Mouse (Mus musculus) retina, postnatal 1 day (tissue): Measurements from ENCODE around the gene Wrb.

Source experiments
- DNase-seq: peaks from one replicate; pipeline ENCODE4 v3.0.0-alpha.2; 2012

The Wrb gene

DNA sequence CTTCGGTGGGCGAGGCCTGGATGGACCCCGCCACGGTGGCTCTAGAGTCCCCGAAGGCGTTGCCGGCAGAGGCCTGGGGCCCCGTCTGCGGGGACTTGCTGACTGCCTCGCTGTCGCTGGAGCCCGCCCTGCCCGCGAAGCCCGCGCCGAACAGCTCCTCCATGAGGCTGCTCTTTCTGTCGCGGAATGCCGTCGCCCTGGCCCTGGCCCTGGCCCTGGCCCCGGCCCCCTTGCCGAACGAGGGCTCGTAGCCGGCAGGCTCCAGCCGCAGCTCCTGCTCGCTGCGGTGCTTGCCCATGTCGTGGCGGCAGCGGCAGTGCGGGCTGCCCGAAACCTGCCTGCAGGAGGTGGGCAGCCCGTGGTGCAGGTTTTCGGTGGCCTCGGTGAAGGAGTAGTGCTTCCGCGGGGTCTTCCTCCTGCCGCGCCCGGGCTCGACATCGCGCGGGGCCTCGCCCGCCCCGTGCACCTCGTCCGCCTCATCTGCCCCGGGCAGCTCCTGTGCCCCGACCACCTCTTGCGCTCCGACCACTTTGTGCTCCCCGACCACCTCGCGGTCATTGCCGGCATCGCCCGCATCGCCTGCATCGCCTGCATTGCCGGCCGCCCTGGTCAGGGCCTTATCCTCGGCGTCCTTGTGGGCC, 14.0 kb downstream of the Wrb start:
- peak; percentile 83 for DNase-seq

DNA sequence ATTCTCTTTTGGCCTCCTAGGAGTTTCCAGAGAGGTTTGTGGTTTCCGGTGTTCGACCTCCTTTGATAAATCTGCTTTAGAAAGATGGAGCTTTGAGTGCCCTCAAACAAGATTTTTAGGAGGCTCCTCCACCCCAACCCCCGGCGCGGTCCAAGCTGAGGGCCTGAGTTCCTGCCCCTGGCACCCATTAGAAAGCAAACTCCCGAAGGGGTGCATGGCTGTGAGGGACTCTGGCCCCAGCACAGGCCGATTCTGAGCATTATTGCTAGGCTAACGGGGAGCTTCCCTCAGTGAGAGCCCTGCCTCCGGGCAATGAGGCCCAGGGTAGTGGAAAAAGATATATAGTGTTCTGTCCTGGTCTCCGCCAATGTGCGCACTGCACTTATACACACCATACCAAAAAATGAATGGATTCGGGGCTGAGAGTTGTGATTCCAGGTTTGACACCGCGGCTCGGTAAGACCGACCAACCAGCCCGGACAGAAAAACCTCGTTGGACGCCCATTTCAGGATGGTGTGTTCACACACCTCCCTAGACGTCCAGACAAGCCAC, 14.7 kb downstream of the Wrb start:
- DNase-seq, result no peak

DNA sequence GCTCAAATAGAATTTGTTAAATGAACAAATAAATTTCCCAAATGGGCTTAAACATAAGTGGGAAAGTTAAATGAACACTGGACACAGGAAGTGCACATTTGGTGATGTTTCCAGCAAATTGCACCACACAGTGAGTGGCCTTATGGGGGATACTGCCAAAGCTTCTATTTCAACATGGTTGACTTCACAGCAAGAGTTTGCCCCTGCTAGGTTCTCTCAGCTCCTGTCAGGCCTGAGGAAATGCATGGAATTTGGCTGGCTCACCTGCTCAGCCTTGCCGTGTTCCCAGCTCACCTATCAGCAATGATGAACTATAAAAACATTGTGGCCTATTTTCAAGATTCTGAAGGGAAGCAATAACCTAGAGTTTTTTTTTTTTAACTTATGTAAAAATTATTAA, 15.7 kb downstream of the Wrb start:
- no peak for DNase-seq

DNA sequence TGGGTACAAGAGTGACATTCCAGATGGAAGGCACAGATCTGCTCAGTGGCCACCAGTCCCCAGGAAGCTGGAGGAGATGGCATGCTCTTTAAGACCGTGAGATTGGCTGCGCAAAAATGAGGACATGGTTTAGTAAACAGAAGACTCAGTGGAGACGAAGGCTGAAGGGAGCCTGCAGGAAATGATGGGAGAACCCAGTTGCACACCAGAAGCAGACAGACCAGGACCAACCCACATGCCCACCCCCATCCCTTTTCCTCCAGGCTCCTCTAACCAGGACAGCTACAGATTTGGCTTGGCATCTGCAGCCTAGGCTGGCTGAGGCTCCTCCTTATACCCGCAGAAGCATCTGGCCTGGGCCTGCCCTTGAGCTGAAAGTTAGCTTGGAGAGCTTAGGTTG, 16.1 kb downstream of the Wrb start:
- DNase-seq, result no peak

DNA sequence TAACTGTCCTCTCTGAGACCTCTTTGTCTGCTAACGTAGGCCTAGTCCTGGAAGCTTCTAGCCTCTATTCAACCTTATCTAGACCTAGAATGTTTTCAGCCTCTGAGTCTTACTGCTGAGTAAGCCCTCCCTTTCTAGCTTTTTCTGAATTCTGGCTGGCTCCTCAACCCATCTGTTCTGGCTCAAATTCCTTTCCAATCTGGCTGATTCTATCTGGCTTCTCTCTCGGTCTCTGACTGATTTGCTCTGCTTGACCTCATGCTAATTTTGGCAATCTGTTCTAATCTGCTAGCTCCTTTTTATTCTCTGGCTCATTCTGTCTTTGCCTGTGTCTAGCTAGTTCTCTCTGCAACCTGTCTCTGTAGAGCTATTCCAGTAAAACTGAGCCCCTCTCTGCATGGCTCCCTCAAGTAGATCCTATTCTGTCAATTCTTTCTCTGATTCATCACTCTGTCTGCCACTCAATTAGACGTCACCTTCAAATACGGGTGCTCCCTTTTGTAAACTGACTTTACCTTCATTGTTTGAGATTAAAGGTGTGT, 20.6 kb downstream of the Wrb start:
- no peak for DNase-seq

DNA sequence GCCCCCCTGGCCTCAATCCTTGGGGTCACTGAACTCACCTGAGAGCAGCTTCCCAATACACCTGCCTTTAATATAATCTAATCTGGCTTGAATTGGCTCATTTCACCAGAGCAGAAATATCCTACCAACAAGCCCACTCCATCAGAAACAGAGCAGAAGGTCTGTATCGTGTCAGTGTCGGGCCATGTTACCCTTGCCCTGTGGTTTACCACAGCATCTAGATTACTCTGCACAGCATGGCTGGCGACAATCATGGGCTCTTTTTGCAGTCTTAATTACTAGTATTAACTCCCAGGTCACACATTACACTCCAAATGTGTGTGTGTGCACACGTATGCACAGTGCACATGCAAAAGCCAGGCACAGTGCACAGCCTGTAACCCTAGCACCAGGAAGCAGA, 23.6 kb downstream of the Wrb start:
- no peak for DNase-seq

DNA sequence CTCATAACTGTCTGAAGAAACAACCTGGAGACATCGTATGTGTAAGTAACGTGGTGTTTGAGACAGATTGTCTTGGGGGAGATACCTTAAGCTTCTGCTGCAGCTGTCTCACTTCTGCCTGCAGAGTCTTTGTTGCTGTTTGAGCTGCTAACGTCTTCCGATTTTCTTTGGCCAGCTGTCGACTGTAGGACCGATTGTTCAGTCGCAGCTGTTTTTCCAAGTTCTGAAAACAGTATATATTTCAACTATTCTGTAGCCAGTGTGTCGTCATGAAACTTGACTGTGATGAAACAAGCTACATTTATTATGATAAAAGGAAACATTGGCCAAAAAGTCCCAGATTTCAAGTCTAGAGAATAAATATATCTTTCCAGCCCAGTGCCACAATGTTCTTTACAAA, 28.4 kb downstream of the Wrb start:
- no peak for DNase-seq

DNA sequence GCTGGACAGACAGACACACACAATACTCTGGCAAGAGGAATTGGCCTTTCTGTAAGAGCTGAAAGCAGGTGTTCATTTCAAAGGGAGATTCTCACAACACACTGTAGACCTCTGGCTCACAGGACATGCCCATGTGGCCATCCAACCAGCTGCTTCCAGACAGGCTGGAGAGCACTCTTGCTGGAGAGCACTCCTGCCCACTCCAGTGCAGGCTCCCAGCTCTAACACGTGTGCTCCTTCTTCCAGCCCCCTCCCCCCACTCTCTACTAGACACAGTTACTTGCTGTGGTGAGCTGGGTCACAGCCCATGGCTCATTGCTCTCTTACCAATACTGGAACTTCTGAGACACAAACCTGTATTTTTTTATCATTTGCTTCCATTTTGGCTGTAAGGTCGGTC, 30.2 kb downstream of the Wrb start:
- DNase-seq, result no peak

DNA sequence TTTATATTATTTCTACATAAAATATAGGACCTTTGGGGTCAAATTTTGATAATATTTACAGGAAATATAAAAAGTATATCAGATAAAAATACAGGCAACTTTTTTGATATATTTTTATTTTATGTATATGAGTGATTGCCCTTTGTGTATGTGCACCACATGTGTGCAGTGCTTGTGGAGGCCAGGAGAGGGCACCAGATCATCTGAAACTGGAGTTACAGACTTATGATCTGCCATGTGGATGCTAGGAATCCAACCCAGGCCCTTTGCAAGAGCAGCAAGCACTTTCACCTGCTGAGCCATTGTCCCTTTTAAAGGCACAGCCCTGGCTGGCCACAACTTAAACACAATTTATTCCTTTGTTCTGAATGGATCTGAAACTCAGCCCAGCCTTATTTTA, 33.9 kb downstream of the Wrb start:
- DNase-seq, result no peak

DNA sequence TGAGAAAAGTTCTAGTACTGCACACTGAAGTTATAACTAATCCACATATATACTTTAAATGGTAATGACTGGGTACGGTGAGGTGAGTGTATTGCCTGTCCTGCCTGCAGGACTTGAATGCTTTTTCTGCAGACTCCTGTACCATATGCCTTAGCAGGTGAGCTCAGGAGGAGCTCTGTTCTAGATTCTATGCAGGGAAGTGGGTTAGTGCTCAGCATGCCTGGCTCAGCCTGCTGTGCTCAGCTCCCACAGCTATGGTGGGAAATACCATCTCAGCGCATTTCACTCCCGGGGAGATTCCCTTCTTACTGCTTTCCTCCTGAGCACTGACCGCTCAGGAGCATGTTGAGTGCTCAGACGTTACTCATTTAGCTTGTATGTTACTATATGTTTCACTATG, 42.4 kb downstream of the Wrb start:
- DNase-seq, result no peak

DNA sequence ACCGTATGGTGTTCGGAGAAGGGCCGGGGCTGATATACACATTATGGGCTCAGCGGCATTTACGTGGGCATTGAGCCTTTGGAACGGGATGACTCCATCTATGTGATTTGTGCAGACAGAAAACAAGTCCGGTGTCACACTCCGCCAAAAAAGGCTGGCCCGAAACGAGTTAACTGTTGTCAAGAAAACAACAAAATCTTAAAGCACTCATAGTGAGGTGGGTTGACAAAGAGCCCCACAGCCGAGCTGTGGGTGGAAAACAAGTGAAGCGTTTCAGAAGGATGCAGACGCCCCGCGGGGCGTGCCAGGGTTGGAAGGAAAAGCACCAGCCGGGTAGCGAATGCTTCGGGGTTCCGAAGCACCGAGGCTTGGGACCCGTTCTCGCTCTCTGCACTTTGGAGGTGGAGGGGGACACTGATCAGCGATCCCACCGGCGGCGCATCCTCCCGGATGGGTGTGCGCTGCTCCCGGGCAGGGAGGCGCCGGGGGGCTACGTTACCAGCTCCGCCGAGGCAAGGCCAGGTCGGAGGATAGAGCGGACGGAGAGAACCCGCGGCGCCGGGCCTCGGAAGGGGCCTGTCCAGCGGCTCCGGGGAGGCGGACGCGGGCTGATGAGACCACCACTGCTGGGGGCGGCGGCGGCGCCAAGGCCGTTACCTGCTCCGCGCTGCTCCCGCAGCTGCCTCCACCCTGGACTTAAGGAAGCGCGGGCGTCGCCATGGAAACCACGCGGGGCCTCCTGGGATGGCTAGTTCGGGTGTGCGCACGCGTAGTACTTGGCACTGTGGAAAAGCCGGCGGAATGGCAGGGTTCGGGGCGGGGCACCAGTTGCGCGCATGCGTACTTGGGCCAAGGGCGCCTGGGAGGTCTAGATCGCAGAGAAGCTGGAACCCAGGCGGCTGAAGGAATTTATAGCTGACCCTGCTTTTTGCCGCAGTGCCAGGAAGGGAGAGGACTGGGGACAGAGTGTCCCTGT, 46.6 kb downstream of the Wrb start, which contains the start of gene Lca5l:
Lca5l (minus strand) TSS at position 741 of the 976 bp plus-strand sequence.
- DNase-seq, result peak; percentile 99

DNA sequence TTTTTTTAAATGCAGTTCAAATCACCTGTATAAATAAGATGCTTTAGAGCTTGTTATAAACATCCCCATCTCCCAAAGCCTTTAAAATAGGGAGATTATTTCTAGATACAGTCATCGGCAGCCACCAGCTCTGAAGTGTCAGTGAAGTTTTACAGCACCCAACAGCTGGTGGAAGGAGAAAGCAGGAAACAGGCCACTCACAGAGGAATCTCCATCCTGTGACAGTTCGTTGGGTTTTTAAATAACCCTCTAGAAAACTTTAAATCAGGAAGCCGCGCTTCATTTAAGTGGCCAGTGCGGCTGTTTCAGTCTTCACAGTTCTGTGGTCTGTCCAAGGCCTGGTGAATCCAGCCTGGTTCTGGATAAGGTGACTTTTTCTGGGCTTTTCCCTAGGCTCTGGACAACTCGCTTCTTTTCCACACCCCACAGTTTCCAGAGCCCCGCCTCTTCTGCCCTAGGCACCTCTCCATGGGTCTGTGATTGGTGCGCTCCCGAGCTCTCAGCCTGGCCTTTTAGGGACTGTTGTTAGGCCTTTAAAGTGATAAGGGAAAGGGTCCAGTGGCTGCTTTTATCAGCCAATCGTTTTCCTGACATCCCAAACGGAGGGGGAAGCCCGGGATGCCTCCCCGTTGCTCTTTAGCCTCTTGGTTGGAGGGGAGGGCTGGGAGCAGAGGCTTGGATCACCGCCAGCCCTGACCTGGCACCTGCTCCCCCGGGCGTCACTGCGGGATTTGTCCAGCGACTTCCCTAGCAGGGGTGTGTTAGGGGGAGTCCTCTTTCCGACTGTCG, 54.9 kb downstream of the Wrb start, which contains the start of gene Sh3bgr:
Sh3bgr (plus strand) TSS at position 538 of the 789 bp plus-strand sequence.
- peak; percentile 76 for DNase-seq

DNA sequence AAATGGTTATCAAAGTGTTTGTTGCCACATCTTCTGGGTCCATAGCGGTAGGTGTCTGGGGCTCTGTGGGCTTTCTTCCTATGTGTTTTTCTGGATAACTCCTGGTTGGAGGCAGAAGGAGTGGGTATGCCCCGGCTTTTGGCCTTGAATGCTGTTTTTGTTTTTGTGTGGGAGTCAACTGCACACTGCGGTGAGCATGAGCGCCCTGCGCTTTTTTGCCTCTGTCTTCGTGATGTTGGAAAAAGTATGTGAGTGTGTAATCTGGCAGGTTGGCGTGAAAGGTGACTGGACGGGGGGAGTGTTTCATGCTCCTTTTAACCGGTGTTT, 55.5 kb downstream of the Wrb start:
- DNase-seq, result no peak

DNA sequence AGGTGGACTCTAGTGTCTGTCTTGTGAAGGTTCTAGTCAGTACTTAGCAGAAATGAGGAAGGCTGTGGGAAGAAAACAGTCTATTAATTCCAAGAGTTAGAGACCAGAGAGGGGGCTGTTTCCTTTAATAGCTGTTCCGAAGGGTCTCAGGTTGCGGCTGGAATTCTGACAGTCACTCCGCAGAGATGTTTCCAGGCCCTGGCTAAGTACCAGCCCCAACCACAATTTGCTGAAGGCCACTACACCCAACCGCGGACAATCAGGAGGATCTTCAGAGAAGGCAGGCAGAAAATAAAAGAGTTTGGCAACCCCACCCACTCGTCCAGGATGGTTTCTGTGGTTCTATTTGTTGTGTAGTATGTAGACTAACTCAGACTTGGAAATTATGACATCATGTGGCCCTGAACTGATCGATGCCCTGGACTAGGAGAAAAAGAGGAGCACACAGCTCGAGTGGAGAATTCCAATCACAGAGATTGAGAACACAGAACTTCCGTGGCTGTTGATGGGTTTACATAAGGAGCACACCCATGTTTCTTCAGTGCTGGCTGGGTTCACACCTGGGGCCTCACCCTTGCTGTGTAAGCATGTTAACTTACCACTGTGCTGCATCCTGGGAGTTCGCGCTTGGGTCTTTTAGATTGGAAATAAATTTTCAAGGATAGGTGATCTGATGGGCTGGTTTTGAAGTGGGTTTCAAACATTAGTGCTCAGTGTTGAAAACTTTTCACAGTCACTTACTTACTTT, 56.5 kb downstream of the Wrb start:
- DNase-seq, result no peak
